Mouse (Mus musculus) megakaryocyte-erythroid progenitor cell, adult 5 weeks (primary cell): ENCODE measurements around the gene Gm14391. TPM values are rescaled to one million over a fixed set of nuclear protein-coding genes. Genes with fewer than 3 reads are reported as not detected.

ENCODE experiments used
- polyA plus RNA-seq: library from polyadenylated mRNA; stranded (reverse); fragments of >175 nt; gene quantifications from 2 replicates; pipeline ENCODE4 v1.2.3, GENCODE M21; 2012

The Gm14391 gene
- polyA plus RNA-seq: 0.53 and 1.2 TPM in 2 replicates

DNA sequence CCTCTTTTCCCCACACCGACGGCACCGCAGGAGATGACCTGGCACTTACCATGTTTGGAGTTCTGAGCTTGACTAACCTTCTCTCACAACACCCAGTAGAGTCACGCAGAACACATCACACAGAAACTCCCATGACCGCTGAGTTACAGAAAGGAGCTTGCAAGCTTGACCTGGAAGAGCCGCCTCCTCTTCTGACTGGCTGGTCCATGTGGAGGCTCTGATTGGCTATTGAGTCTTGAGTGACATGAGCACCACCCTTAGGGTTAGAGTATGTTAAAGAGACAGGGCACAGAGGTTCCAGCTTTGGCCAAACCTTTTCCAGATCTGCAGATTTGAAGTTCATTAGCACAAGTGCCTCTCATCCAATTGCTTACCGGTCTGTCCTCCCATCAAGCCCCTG, at the start of gene Gm14391:
Gm14391 (minus strand) TSS at position 186 of the 400 bp plus-strand sequence.

GRCm38 (mm10) chr2:175175401-175176180, 31.1 kb downstream of the Gm14391 start, which contains the start of gene Gm14443:
Gm14443 (minus strand) TSS chr2:175175871.

GRCm38 (mm10) chr2:175141993-175142295, 64.8 kb downstream of the Gm14391 start, which contains the start of gene Gm14399:
Gm14399 (minus strand) TSS chr2:175142012.

Other genes starting within 250 kb of the Gm14391 start
- not detected in 2 replicates for gene Gm14444, start 196.7 kb downstream of the Gm14391 start, polyA plus RNA-seq
- gene Gm14393, start 139.1 kb downstream of the Gm14391 start, polyA plus RNA-seq: not detected in 2 replicates
- gene Gm14399, start 64.9 kb downstream of the Gm14391 start, polyA plus RNA-seq: 0.18 TPM in 1 of 2 replicates, not detected in the other
- 0.02 TPM in 1 of 2 replicates, not detected in the other for gene Gm14443, start 31.0 kb downstream of the Gm14391 start, polyA plus RNA-seq
- gene Gm14440, start 68.2 kb upstream of the Gm14391 start, polyA plus RNA-seq: 0.06 and 0.29 TPM in 2 replicates
- gene Gm4631, start 131.3 kb upstream of the Gm14391 start, polyA plus RNA-seq: 0.35 and 0.51 TPM in 2 replicates
- 0.63 and 0.94 TPM in 2 replicates for gene Zfp968, start 165.5 kb upstream of the Gm14391 start, polyA plus RNA-seq
- 0.45 and 0.82 TPM in 2 replicates for gene Gm4724, start 228.9 kb upstream of the Gm14391 start, polyA plus RNA-seq